Mouse (Mus musculus) cortical plate, adult 2 months (tissue): ENCODE measurements around the gene Ift57.

Experiments
- CTCF ChIP-seq: fragments of 200-500 bp; IDR thresholded peaks from 2 replicates; pipeline ENCODE4 v1.5.1; 2011; ENCODE audit warnings: mild to moderate bottlenecking, control low read depth, low read length; ENCODE audit not compliant: insufficient read depth; ENCODE audit errors: extremely low read depth
- POLR2A ChIP-seq: fragments of 200-500 bp; IDR thresholded peaks from 2 replicates; pipeline ENCODE4 v1.6.1; 2011; ENCODE audit warnings: mild to moderate bottlenecking, low read length, control low read depth; ENCODE audit not compliant: insufficient read depth; ENCODE audit errors: extremely low read depth

GRCm38 (mm10) chr16:49807862-49808430 is 108.9 kb downstream of the Ift57 start:
- no peak for TF ChIP-seq CTCF
- no peak for TF ChIP-seq POLR2A
